Mouse (Mus musculus) olfactory bulb, adult 2 months (tissue): ENCODE measurements around the gene Olfr1255. TPM values are rescaled to one million over a fixed set of nuclear protein-coding genes. Genes with fewer than 3 reads are reported as not detected.

Experiments
- H3K27ac ChIP-seq: fragments of 200-500 bp; 2 replicates; pipeline ENCODE4 v1.5.1; 2012; ENCODE audit warnings: low read depth, low read length; ENCODE audit not compliant: insufficient read depth
- H3K4me1 ChIP-seq: fragments of 200-500 bp; 2 replicates; pipeline ENCODE4 v1.6.1; 2012; ENCODE audit warnings: low read length; ENCODE audit not compliant: control insufficient read depth, insufficient read depth
- H3K4me3 ChIP-seq: fragments of 200-500 bp; 2 replicates; pipeline ENCODE4 v1.5.1; 2012; ENCODE audit warnings: mild to moderate bottlenecking, low read depth, low read length, moderate library complexity; ENCODE audit not compliant: insufficient read depth
- CTCF ChIP-seq: fragments of 200-500 bp; IDR thresholded peaks from 2 replicates; pipeline ENCODE4 v1.5.1; 2012; ENCODE audit warnings: low read depth, mild to moderate bottlenecking, low read length, moderate library complexity; ENCODE audit not compliant: insufficient read depth
- POLR2A ChIP-seq: fragments of 200-500 bp; IDR thresholded peaks from 2 replicates; pipeline ENCODE4 v1.6.1; 2012; ENCODE audit warnings: mild to moderate bottlenecking, low read depth, low read length, moderate library complexity; ENCODE audit not compliant: insufficient read depth
- WGBS: fragments of 180-500 bp; shearing (Covaris S2); methylation state at CpG from one replicate; pipeline ENCODE4 v1.1.7; 2018; 5-methylcytosine and 5-hydroxymethylcytosine counted together
- polyA plus RNA-seq: library from polyadenylated mRNA; stranded (reverse); fragments of >200 nt; gene quantifications from 2 replicates; pipeline ENCODE4 v1.2.4, GENCODE M21; 2012; ENCODE audit warnings: low replicate concordance; ENCODE audit not compliant: missing spikeins, insufficient read depth, insufficient read length

Olfr1255 gene
- not detected in 2 replicates for polyA plus RNA-seq

GRCm38 (mm10) chr2:89811751-89812150 lies at the start of gene Olfr1255:
Olfr1255 (plus strand) TSS chr2:89812051.
- Histone ChIP-seq H3K4me1 (no peaks in the 10 kb centered on the region), H3K27ac (no peak within 1 kb of the TSS), H3K4me3 (no peak within 1 kb of the TSS)
- 88% methylated on average over 3 of the region's 3 CpGs for WGBS
- no peak for TF ChIP-seq POLR2A
- TF ChIP-seq CTCF = no peak

GRCm38 (mm10) chr2:89793519-89793918 lies 18.3 kb upstream of the Olfr1255 start, which contains the start of gene Olfr1254:
Olfr1254 (minus strand) TSS chr2:89793619.
- TF ChIP-seq POLR2A (no peak), CTCF (no peak)
- Histone ChIP-seq H3K4me3 (no peak within 1 kb of the TSS), H3K27ac (no peak within 1 kb of the TSS), H3K4me1 (no peaks in the 10 kb centered on the region)

GRCm38 (mm10) chr2:89799583-89799982 lies 12.3 kb upstream of the Olfr1255 start:
- Histone ChIP-seq H3K4me3 (no peak overlapping the region), H3K4me1 (no peaks in the 10 kb centered on the region), H3K27ac (no peak overlapping the region)
- 88% methylated on average over 3 of the region's 3 CpGs for WGBS
- TF ChIP-seq POLR2A = no peak
- no peak for TF ChIP-seq CTCF

GRCm38 (mm10) chr2:89810751-89811150 lies 1.1 kb upstream of the Olfr1255 start:
- no peak overlapping the region for H3K27ac ChIP-seq
- 86% methylated on average over 2 of the region's 2 CpGs for WGBS
- H3K4me3 ChIP-seq = no peak overlapping the region
- TF ChIP-seq CTCF (no peak), POLR2A (no peak)
- no peaks in the 10 kb centered on the region for H3K4me1 ChIP-seq

- TF ChIP-seq POLR2A (no peak), CTCF (no peak)
- H3K4me3 ChIP-seq = no peak overlapping the region
- H3K27ac ChIP-seq = no peak overlapping the region
- no peaks in the 10 kb centered on the region for H3K4me1 ChIP-seq
- WGBS = 93% methylated on average over 1 of the region's 1 CpGs
Measured at GRCm38 (mm10) chr2:89820216-89820615, 8.4 kb downstream of the Olfr1255 start.

GRCm38 (mm10) chr2:89841455-89841854 lies 29.6 kb downstream of the Olfr1255 start, which contains the start of gene Olfr1256:
Olfr1256 (minus strand) TSS chr2:89841555.
- Histone ChIP-seq H3K4me3 (no peak within 1 kb of the TSS), H3K4me1 (no peaks in the 10 kb centered on the region), H3K27ac (no peak within 1 kb of the TSS)
- TF ChIP-seq POLR2A = no peak
- no peak for TF ChIP-seq CTCF
- WGBS = 59% methylated on average over 2 of the region's 2 CpGs

- Histone ChIP-seq H3K27ac (no peak within 1 kb of the TSS), H3K4me3 (no peak within 1 kb of the TSS), H3K4me1 (no peaks in the 10 kb centered on the region)
- no peak for TF ChIP-seq POLR2A
- TF ChIP-seq CTCF = no peak
- WGBS = 88% methylated on average over 5 of the region's 5 CpGs
Measured at GRCm38 (mm10) chr2:89848105-89848504, 36.3 kb downstream of the Olfr1255 start, which contains the start of gene Olfr48. Olfr48 (minus strand) TSS chr2:89848205.

- Histone ChIP-seq H3K27ac (no peak overlapping the region), H3K4me1 (no peaks in the 10 kb centered on the region), H3K4me3 (no peak overlapping the region)
- WGBS = 97% methylated on average over 1 of the region's 1 CpGs
- TF ChIP-seq POLR2A = no peak
Measured at GRCm38 (mm10) chr2:89849230-89849629, 37.4 kb downstream of the Olfr1255 start.

Other genes starting within 250 kb of the Olfr1255 start
- not detected in 2 replicates for gene Olfr1245, start 233.6 kb upstream of the Olfr1255 start, polyA plus RNA-seq
- gene Olfr1246, start 218.9 kb upstream of the Olfr1255 start, polyA plus RNA-seq = not detected in 2 replicates
- gene Olfr1247, start 197.9 kb upstream of the Olfr1255 start, polyA plus RNA-seq = not detected in 2 replicates
- gene Olfr1248, start 193.8 kb upstream of the Olfr1255 start, polyA plus RNA-seq = not detected in 2 replicates
- not detected in 2 replicates for gene Olfr1249, start 177.1 kb upstream of the Olfr1255 start, polyA plus RNA-seq
- gene Olfr1250, start 150.6 kb upstream of the Olfr1255 start, polyA plus RNA-seq = not detected in 2 replicates
- not detected in 2 replicates for gene Olfr1251, start 140.1 kb upstream of the Olfr1255 start, polyA plus RNA-seq
- gene Olfr1252, start 87.0 kb upstream of the Olfr1255 start, polyA plus RNA-seq = not detected in 2 replicates
- gene Olfr1253, start 55.0 kb upstream of the Olfr1255 start, polyA plus RNA-seq = not detected in 2 replicates
- not detected in 2 replicates for gene Olfr1254, start 18.4 kb upstream of the Olfr1255 start, polyA plus RNA-seq
- not detected in 2 replicates for gene Olfr1256, start 29.5 kb downstream of the Olfr1255 start, polyA plus RNA-seq
- gene Olfr48, start 36.2 kb downstream of the Olfr1255 start, polyA plus RNA-seq = not detected in 2 replicates
- not detected in 2 replicates for gene Olfr1257, start 66.4 kb downstream of the Olfr1255 start, polyA plus RNA-seq
- not detected in 2 replicates for gene Olfr1258, start 115.3 kb downstream of the Olfr1255 start, polyA plus RNA-seq
- gene Olfr1259, start 136.6 kb downstream of the Olfr1255 start, polyA plus RNA-seq = not detected in 2 replicates
- gene Olfr1260, start 162.3 kb downstream of the Olfr1255 start, polyA plus RNA-seq = not detected in 2 replicates
- not detected in 2 replicates for gene Olfr1261, start 179.2 kb downstream of the Olfr1255 start, polyA plus RNA-seq
- gene Olfr1262, start 188.1 kb downstream of the Olfr1255 start, polyA plus RNA-seq = not detected in 2 replicates
- gene Olfr1263, start 200.1 kb downstream of the Olfr1255 start, polyA plus RNA-seq = not detected in 2 replicates
- not detected in 2 replicates for gene Olfr1264, start 213.5 kb downstream of the Olfr1255 start, polyA plus RNA-seq
- gene Olfr1265, start 223.3 kb downstream of the Olfr1255 start, polyA plus RNA-seq = not detected in 2 replicates